Mouse (Mus musculus): ENCODE results near the gene Pank4.

The Pank4 gene

GRCm38 (mm10) chr4:154941831-154942230 is 22.1 kb upstream of the Pank4 start:
- in situ Hi-C loops (cut with MboI; ENCODE audit: unreplicated experiment in 2 of 2), result loop anchor here (5.0 to 25.0 kb wide), 3 partner anchors 65 to 645 kb away; partner anchors contain the start of gene Pex10 (in 1 of the 2)

GRCm38 (mm10) chr4:154942632-154943322 is 21.1 kb upstream of the Pank4 start:
- in situ Hi-C loops (cut with MboI; ENCODE audit: unreplicated experiment in 2 of 2), result loop anchor here (5.0 to 25.0 kb wide), 3 partner anchors 65 to 645 kb away; partner anchors contain the start of gene Pex10 (in 1 of the 2)

GRCm38 (mm10) chr4:154943323-154944039 is 20.4 kb upstream of the Pank4 start:
- in situ Hi-C loops (cut with MboI; ENCODE audit: unreplicated experiment in 2 of 2), result loop anchor here (5.0 to 25.0 kb wide), 3 partner anchors 66 to 644 kb away; partner anchors contain the start of gene Pex10 (in 1 of the 2)

GRCm38 (mm10) chr4:154944121-154944590 is 19.8 kb upstream of the Pank4 start:
- in situ Hi-C loops (cut with MboI; ENCODE audit: unreplicated experiment in 2 of 2), result loop anchor here (5.0 to 25.0 kb wide), 3 partner anchors 67 to 643 kb away; partner anchors contain the start of gene Pex10 (in 1 of the 2)

GRCm38 (mm10) chr4:154946319-154946718 is 17.6 kb upstream of the Pank4 start:
- in situ Hi-C loops (cut with MboI; ENCODE audit: unreplicated experiment in 2 of 2), result loop anchor here in 1 of 2 experiments (5.0 to 25.0 kb wide), 2 partner anchors 116 to 641 kb away; no protein-coding TSS in a partner anchor

GRCm38 (mm10) chr4:154948066-154948939 is 15.6 kb upstream of the Pank4 start:
- in situ Hi-C loops (cut with MboI; ENCODE audit: unreplicated experiment in 2 of 2), result loop anchor here in 1 of 2 experiments (5.0 to 25.0 kb wide), 2 partner anchors 114 to 639 kb away; no protein-coding TSS in a partner anchor

GRCm38 (mm10) chr4:154948940-154949588 is 14.9 kb upstream of the Pank4 start:
- in situ Hi-C loops (cut with MboI; ENCODE audit: unreplicated experiment in 2 of 2), result loop anchor here in 1 of 2 experiments (5.0 to 25.0 kb wide), 2 partner anchors 113 to 638 kb away; no protein-coding TSS in a partner anchor

- in situ Hi-C loops (cut with MboI; ENCODE audit: unreplicated experiment in 2 of 2), result loop anchor here in 1 of 2 experiments (5.0 to 25.0 kb wide), 2 partner anchors 113 to 638 kb away; no protein-coding TSS in a partner anchor
These were observed 14.3 kb upstream of the Pank4 start for GRCm38 (mm10) chr4:154949589-154949982.

- in situ Hi-C loops (cut with MboI; ENCODE audit: unreplicated experiment in 2 of 2), result loop anchor here (25.0 kb wide), 2 partner anchors 285 to 610 kb away; partner anchors contain the start of genes Faap20 (in 1 of the 2) and Nadk (in 1 of the 2)
These were observed 11.3 kb upstream of the Pank4 start for GRCm38 (mm10) chr4:154952461-154953241.

- in situ Hi-C loops (cut with MboI; ENCODE audit: unreplicated experiment in 2 of 2), result loop anchor here (25.0 kb wide), 2 partner anchors 281 to 606 kb away; partner anchors contain the start of genes Faap20 (in 1 of the 2) and Nadk (in 1 of the 2)
These were observed 7.3 kb upstream of the Pank4 start for GRCm38 (mm10) chr4:154956604-154957003.

- in situ Hi-C loops (cut with MboI; ENCODE audit: unreplicated experiment in 2 of 2), result loop anchor here (25.0 kb wide), 2 partner anchors 280 to 605 kb away; partner anchors contain the start of genes Faap20 (in 1 of the 2) and Nadk (in 1 of the 2)
These were observed 6.5 kb upstream of the Pank4 start for GRCm38 (mm10) chr4:154957289-154957993.

- in situ Hi-C loops (cut with MboI; ENCODE audit: unreplicated experiment in 2 of 2), result loop anchor here (25.0 kb wide), 2 partner anchors 279 to 604 kb away; partner anchors contain the start of genes Faap20 (in 1 of the 2) and Nadk (in 1 of the 2)
These were observed 5.8 kb upstream of the Pank4 start for GRCm38 (mm10) chr4:154958171-154958570.

GRCm38 (mm10) chr4:154958621-154959020 is 5.3 kb upstream of the Pank4 start:
- in situ Hi-C loops (cut with MboI; ENCODE audit: unreplicated experiment in 2 of 2), result loop anchor here (25.0 kb wide), 2 partner anchors 279 to 604 kb away; partner anchors contain the start of genes Faap20 (in 1 of the 2) and Nadk (in 1 of the 2)

- in situ Hi-C loops (cut with MboI; ENCODE audit: unreplicated experiment in 2 of 2), result loop anchor here (10.0 to 25.0 kb wide), 3 partner anchors 277 to 602 kb away; partner anchors contain the start of genes Faap20 (in 2 of the 2) and Nadk (in 1 of the 2)
These were observed 3.8 kb upstream of the Pank4 start for GRCm38 (mm10) chr4:154960021-154960689.

GRCm38 (mm10) chr4:154960690-154961225 is 3.2 kb upstream of the Pank4 start, which contains the start of gene Hes5:
TSS of gene Hes5 (plus strand) at chr4:154960923.
- in situ Hi-C loops (cut with MboI; ENCODE audit: unreplicated experiment in 2 of 2), result loop anchor here (10.0 to 25.0 kb wide), 3 partner anchors 277 to 602 kb away; partner anchors contain the start of genes Faap20 (in 2 of the 2) and Nadk (in 1 of the 2)

GRCm38 (mm10) chr4:154961226-154961738 is 2.6 kb upstream of the Pank4 start:
- in situ Hi-C loops (cut with MboI; ENCODE audit: unreplicated experiment in 2 of 2), result loop anchor here (10.0 to 25.0 kb wide), 3 partner anchors 276 to 601 kb away; partner anchors contain the start of genes Faap20 (in 2 of the 2) and Nadk (in 1 of the 2)
